Mouse (Mus musculus): ENCODE data around the gene Gm20449. TPM values are rescaled to one million over a fixed set of nuclear protein-coding genes. Genes with fewer than 3 reads are reported as not detected.
"Not testable (repeated sequence)": the region's sequence is repeated elsewhere in the genome, so short reads cannot be mapped to it uniquely, and the experiment has no call there.

Gene Gm20449
- polyA plus RNA-seq, 1 experiment from 2014 or later, result 0.11 TPM

DNA sequence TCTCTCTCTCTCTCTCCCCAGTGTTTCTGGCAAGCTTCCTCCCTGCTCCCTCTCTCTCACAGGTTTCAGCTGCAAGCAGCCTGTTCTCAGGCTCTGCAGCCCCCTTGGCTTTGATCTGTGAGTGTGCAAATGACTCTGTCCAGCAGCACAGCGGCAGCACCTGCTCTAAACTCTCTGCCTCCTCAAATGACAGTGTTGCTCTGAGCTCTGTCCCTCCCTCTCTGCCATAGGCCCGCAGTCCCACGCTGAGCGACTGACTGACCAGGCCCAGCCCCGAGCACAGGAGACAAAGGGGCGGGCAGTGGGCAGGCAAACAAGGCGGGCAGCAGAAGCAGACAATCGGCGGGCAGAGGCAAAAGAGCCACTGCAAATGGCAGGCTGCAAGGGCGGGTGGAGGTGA is 47.4 kb downstream of the Gm20449 start:
- Histone ChIP-seq H3K36me3 (ENCODE audit: control insufficient read depth, insufficient read depth, low read length) (no peaks in the 10 kb centered on the region), H3K27me3 (ENCODE audit: control insufficient read depth, insufficient read depth, low read length) (no peaks in the 10 kb centered on the region), H3K27ac (replicated peaks; ENCODE audit: low read depth, low read length) (no peak overlapping the region), H3K9me3 (ENCODE audit: control insufficient read depth, low read length) (no peaks in the 10 kb centered on the region), H3K4me1 (ENCODE audit: control insufficient read depth, insufficient read depth, low read length) (no peaks in the 10 kb centered on the region), H3K4me3 (replicated peaks; ENCODE audit: low read depth, low read length) (no peak overlapping the region), H3K9ac (replicated peaks; ENCODE audit: low read length) (0 out of 2 replicates have a peak overlapping the region, but pooled peaks have one; percentile 20), H3K4me2 (ENCODE audit: low read length) (peak overlapping the region; percentile 37)
- DNase-seq (peak; percentile 15), ATAC-seq (ENCODE audit: low FRiP score, low TSS enrichment) (peak; percentile 55; the same call in 1 of the 2 replicates)
- WGBS, result 7% methylated on average over 10 of the region's 10 CpGs

GRCm38 (mm10) chr7:41448596-41448995 is 50.6 kb downstream of the Gm20449 start, which contains the start of gene Vmn2r57:
TSS of gene Vmn2r57 (minus strand) at chr7:41448696.
- DNase-seq; H3K4me2 ChIP-seq (ENCODE audit: low read length); H3K27me3 ChIP-seq (ENCODE audit: control insufficient read depth, insufficient read depth, low read length); ATAC-seq (ENCODE audit: low FRiP score, low TSS enrichment); H3K27ac ChIP-seq (replicated peaks; ENCODE audit: low read depth, low read length); H3K9ac ChIP-seq (replicated peaks; ENCODE audit: low read length); H3K4me3 ChIP-seq (replicated peaks; ENCODE audit: low read depth, low read length); H3K4me1 ChIP-seq (ENCODE audit: control insufficient read depth, insufficient read depth, low read length); H3K36me3 ChIP-seq (ENCODE audit: control insufficient read depth, insufficient read depth, low read length); H3K9me3 ChIP-seq (ENCODE audit: control insufficient read depth, low read length): not testable (repeated sequence)
- WGBS, result 77% methylated on average over 1 of the region's 1 CpGs

- WGBS, result 69% methylated on average over 4 of the region's 4 CpGs
These were observed 105.1 kb downstream of the Gm20449 start for GRCm38 (mm10) chr7:41394130-41394529.

DNA sequence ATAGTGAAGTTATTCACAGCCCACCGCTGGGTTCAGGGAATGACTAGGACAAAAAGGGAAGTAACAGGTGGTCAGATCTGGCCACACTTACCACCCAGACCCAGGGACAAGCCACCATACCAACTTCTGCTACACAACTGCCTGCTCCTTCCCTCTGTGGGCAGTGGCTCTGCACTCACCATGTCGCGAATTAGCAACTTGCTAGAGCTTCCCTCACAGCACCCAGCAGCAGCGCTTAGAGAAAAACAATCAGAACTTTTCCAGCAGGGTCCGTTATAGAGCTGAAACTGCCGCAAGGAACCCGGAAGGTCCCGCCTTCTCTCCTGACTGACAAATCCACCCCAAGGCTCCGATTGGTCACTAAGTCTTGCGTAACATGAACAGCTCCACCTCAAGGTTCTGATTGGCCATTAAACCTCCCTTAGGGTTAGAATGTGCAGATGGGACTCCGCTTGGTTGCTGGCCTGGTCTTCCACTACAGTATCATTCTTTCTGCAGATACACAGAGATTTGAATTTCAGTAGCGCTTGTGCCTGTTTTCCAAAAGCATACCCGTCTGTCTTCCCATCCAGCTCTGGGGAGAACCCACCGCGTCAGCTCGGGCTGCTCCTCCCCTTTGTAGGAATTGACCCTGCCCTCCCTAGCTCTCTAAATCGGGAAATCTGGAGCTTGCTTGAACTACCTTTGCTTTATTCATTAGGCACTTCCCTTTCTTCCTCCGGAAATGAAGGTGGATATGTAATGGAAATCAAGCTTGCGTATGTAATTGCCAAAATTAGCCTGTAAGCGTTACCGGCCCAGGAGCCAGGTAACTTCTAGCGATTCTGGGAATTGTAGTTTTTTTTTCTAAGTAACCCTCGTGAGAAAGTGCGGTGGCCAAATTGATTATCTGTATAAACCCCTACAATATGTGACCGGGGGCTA is 105.9 kb downstream of the Gm20449 start, which contains the start of gene AI987944:
Gene AI987944, minus strand, starts transcription at position 332 of the 924 bp plus-strand sequence.
- Histone ChIP-seq H3K9ac (replicated peaks; ENCODE audit: low read length) (peak within 1 kb of the TSS; percentile 64), H3K27me3 (ENCODE audit: control insufficient read depth, insufficient read depth, low read length) (no peaks in the 10 kb centered on the region), H3K4me1 (ENCODE audit: control insufficient read depth, insufficient read depth, low read length) (no peaks in the 10 kb centered on the region), H3K4me2 (ENCODE audit: low read length) (peak within 1 kb of the TSS; percentile 60), H3K4me3 (replicated peaks; ENCODE audit: low read depth, low read length) (peak within 1 kb of the TSS; percentile 62), H3K36me3 (ENCODE audit: control insufficient read depth, insufficient read depth, low read length) (no peaks in the 10 kb centered on the region), H3K9me3 (ENCODE audit: control insufficient read depth, low read length) (0 out of 2 replicates have a peak, but pooled peaks cover 2% of the 10 kb centered on the region), H3K27ac (replicated peaks; ENCODE audit: low read depth, low read length) (peak within 1 kb of the TSS; percentile 86)
- under 1% methylated on average over 25 of the region's 25 CpGs for WGBS
- ATAC-seq (ENCODE audit: low FRiP score, low TSS enrichment) (peak; percentile 99), DNase-seq (peak; percentile 94)

More at GRCm38 (mm10) chr7:41394130-41394529, 105.1 kb downstream of the Gm20449 start:
- Histone ChIP-seq H3K27me3 (ENCODE audit: control insufficient read depth, insufficient read depth, low read length) (no peaks in the 10 kb centered on the region), H3K4me3 (replicated peaks; ENCODE audit: low read depth, low read length) (no peak overlapping the region; the same call in 1 of the 2 replicates), H3K9me3 (ENCODE audit: control insufficient read depth, low read length) (0 out of 2 replicates have a peak, but pooled peaks cover 2% of the 10 kb centered on the region), H3K9ac (replicated peaks; ENCODE audit: low read length) (no peak overlapping the region), H3K4me2 (ENCODE audit: low read length) (peak overlapping the region; percentile 60), H3K27ac (replicated peaks; ENCODE audit: low read depth, low read length) (no peak overlapping the region), H3K4me1 (ENCODE audit: control insufficient read depth, insufficient read depth, low read length) (no peaks in the 10 kb centered on the region), H3K36me3 (ENCODE audit: control insufficient read depth, insufficient read depth, low read length) (no peaks in the 10 kb centered on the region)
- ATAC-seq (ENCODE audit: low FRiP score, low TSS enrichment), result no peak
- peak; percentile 18 for DNase-seq

Other genes with a start within 250 kb of the Gm20449 start
- gene AI987944, start 106.0 kb downstream of the Gm20449 start, polyA plus RNA-seq (2014; fragmentation: Nextera tagmentation; extraction: Ambion mirVana), result 6.9 and 9.6 TPM in 2 replicates
- 0.47 and 0.51 TPM in 2 replicates for gene Vmn2r57, start 50.7 kb downstream of the Gm20449 start, polyA plus RNA-seq (2014; fragmentation: Nextera tagmentation; extraction: Ambion mirVana)
- 3.6 and 4.5 TPM in 2 replicates for gene AW146154, start 473 bp upstream of the Gm20449 start, polyA plus RNA-seq (2014; fragmentation: Nextera tagmentation; extraction: Ambion mirVana)
- gene Gm6871, start 74.2 kb upstream of the Gm20449 start, polyA plus RNA-seq (2014; fragmentation: Nextera tagmentation; extraction: Ambion mirVana), result not detected in 2 replicates
- gene 2610021A01Rik, start 99.8 kb upstream of the Gm20449 start, polyA plus RNA-seq (2014; fragmentation: Nextera tagmentation; extraction: Ambion mirVana), result 18.5 and 19.5 TPM in 2 replicates
- gene Zfp788, start 133.8 kb upstream of the Gm20449 start, polyA plus RNA-seq (2014; fragmentation: Nextera tagmentation; extraction: Ambion mirVana), result 28.3 and 33.5 TPM in 2 replicates

Data from midbrain, embryonic 14.5 days (tissue).